Mouse (Mus musculus) T-helper 2 cell (primary cell): ENCODE measurements around the gene Sept3.

Experiments
- in situ Hi-C: fragments of 300-600 bp; cut with MboI, MseI; formaldehyde crosslinking; loops from one replicate; pipeline ENCODE4 v1.15.1; 2025; ENCODE audit warnings: high pct_unique_total_duplicates

Sept3 gene

GRCm38 (mm10) chr15:82271201-82271600 lies 3.5 kb upstream of the Sept3 start:
- in situ Hi-C loops = no loop called here

- in situ Hi-C loops = no loop called here
Observed at GRCm38 (mm10) chr15:82272295-82272694, 2.4 kb upstream of the Sept3 start.

- in situ Hi-C loops = loop anchor here (5.0 kb wide), 1 partner anchor 67 kb away; no protein-coding TSS in a partner anchor
Observed at GRCm38 (mm10) chr15:82274927-82275901, 521 bp downstream of the Sept3 start.

GRCm38 (mm10) chr15:82277591-82277990 lies 2.9 kb downstream of the Sept3 start:
- in situ Hi-C loops = loop anchor here (5.0 kb wide), 1 partner anchor 65 kb away; no protein-coding TSS in a partner anchor

GRCm38 (mm10) chr15:82280638-82281037 lies 5.9 kb downstream of the Sept3 start:
- in situ Hi-C loops = loop anchor here (10.0 kb wide), 1 partner anchor 494 kb away; no protein-coding TSS in a partner anchor

GRCm38 (mm10) chr15:82286157-82286556 lies 11.5 kb downstream of the Sept3 start:
- in situ Hi-C loops = loop anchor here (10.0 kb wide), 1 partner anchor 489 kb away; no protein-coding TSS in a partner anchor

GRCm38 (mm10) chr15:82290252-82290651 lies 15.6 kb downstream of the Sept3 start:
- in situ Hi-C loops = no loop called here

GRCm38 (mm10) chr15:82292851-82293250 lies 18.2 kb downstream of the Sept3 start:
- in situ Hi-C loops = no loop called here

GRCm38 (mm10) chr15:82293271-82293711 lies 18.6 kb downstream of the Sept3 start:
- in situ Hi-C loops = no loop called here

GRCm38 (mm10) chr15:82294059-82294458 lies 19.4 kb downstream of the Sept3 start:
- in situ Hi-C loops = no loop called here

GRCm38 (mm10) chr15:82298764-82299561 lies 24.3 kb downstream of the Sept3 start, which contains the start of gene Wbp2nl:
TSS of gene Wbp2nl (plus strand) at chr15:82298954.
- in situ Hi-C loops = no loop called here

GRCm38 (mm10) chr15:82307107-82307506 lies 32.4 kb downstream of the Sept3 start:
- in situ Hi-C loops = no loop called here

GRCm38 (mm10) chr15:82308416-82308815 lies 33.7 kb downstream of the Sept3 start:
- in situ Hi-C loops = no loop called here

GRCm38 (mm10) chr15:82317839-82318238 lies 43.1 kb downstream of the Sept3 start:
- in situ Hi-C loops = no loop called here

- in situ Hi-C loops = no loop called here
Observed at GRCm38 (mm10) chr15:82319613-82320012, 44.9 kb downstream of the Sept3 start.

- in situ Hi-C loops = no loop called here
Observed at GRCm38 (mm10) chr15:82322195-82322594, 47.5 kb downstream of the Sept3 start.

- in situ Hi-C loops = loop anchor here (25.0 kb wide), 2 partner anchors 1238 to 1738 kb away; no protein-coding TSS in a partner anchor
Observed at GRCm38 (mm10) chr15:82325382-82325781, 50.7 kb downstream of the Sept3 start.

GRCm38 (mm10) chr15:82335194-82335593 lies 60.5 kb downstream of the Sept3 start:
- in situ Hi-C loops = loop anchor here (25.0 kb wide), 2 partner anchors 1248 to 1748 kb away; no protein-coding TSS in a partner anchor

GRCm38 (mm10) chr15:82336629-82337028 lies 61.9 kb downstream of the Sept3 start:
- in situ Hi-C loops = loop anchor here (25.0 kb wide), 2 partner anchors 1249 to 1749 kb away; no protein-coding TSS in a partner anchor

GRCm38 (mm10) chr15:82337875-82338274 lies 63.2 kb downstream of the Sept3 start:
- in situ Hi-C loops = loop anchor here (25.0 kb wide), 2 partner anchors 1251 to 1751 kb away; no protein-coding TSS in a partner anchor

GRCm38 (mm10) chr15:82338593-82339112 lies 64.0 kb downstream of the Sept3 start, which contains the start of the genes Naga, Pheta2 and Smdt1:
TSS of gene Naga (minus strand) at chr15:82338925.
TSS of gene Pheta2 (plus strand) at chr15:82338942.
TSS of gene Smdt1 (plus strand) at chr15:82338959.
- in situ Hi-C loops = loop anchor here (25.0 kb wide), 2 partner anchors 1251 to 1751 kb away; no protein-coding TSS in a partner anchor
